Mouse (Mus musculus) kidney, adult 2 months (tissue): ENCODE data around the gene Rassf6.

ENCODE experiments used
- CTCF ChIP-seq: fragments of 200-500 bp; conservative IDR thresholded peaks from 2 replicates; pipeline ENCODE4 v1.5.1; 2011; ENCODE audit warnings: low read depth, mild to moderate bottlenecking, control low read depth, low read length, moderate library complexity, mixed read lengths; ENCODE audit not compliant: insufficient read depth, insufficient read length
- POLR2A ChIP-seq: fragments of 200-500 bp; IDR thresholded peaks from one replicate; pipeline ENCODE4 v1.6.1; 2011; ENCODE audit warnings: low read depth, low read length, control low read depth

DNA sequence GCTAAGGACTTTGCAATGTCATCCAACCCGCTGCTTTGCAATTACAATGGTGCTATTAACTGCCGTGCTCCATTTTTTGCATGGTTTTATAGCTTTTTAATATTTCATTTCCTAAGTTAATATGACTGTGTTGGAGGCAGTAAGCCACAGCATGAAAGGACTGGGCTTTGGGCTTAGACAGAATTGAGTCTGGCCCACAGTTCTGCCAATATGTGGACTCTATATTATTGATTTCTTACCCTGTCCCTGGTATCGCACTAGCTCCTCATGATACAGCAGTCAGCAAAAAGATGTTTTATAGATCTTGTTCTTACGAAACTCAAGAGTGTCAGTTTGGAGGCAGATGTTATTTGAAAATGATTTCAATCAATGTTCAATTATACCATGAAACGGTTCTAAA lies 5.9 kb upstream of the Rassf6 start:
- TF ChIP-seq CTCF (no peak), POLR2A (no peak)
